Mouse (Mus musculus): ENCODE data around the gene Insig1. TPM values are rescaled to one million over a fixed set of nuclear protein-coding genes. Genes with fewer than 3 reads are reported as not detected.

Gene Insig1
- polyA plus RNA-seq, 1 experiment, result not detected

DNA sequence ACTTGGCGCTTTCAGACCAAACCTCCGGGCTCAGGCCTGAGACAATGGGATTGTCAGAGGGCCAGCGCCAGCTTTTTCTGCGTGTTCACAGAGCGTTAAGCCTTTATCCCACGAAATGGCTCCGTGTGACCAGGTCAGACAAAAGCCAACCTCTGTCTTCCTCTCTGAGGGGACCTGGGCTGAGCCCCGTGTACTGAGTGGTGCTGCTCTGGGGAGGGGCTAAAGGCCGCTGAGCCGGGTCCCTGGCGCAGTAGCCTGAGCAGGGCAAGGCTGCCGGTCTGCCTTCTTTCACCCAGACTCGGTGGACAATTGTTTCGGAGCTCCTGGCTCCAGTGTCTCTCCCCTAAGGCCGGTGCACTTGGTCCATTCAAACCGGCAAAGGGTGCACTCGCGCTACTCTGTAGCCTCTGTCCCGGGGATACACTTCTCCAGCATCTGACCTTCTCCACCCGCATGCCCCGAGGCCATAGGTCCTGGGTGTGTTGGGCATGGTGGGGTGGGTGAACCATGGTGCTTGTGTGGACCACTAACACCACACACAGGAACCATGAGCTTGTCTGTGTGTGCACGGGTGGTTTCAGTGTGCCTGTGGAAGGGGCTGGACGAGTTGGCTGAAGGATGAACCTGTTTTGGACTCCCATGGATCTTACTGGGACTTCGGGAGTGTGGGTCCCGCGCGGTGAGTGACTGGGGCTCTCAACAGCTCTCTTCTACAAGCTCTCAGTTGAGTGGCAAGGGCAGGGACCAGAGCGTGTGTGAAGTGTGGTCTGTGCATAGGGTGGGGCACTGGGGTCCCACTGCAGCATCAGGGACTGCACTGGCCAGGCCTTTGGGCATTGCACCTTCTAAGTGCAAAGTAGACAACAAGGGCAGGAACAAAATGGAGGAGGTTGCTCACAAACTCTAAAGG, 53.4 kb downstream of the Insig1 start:
- no peak for TF ChIP-seq GATA1 (IDR thresholded peaks at IDR 0.05; ENCODE audit: low read length)

Other genes starting within 250 kb of the Insig1 start
- gene Htr5a, start 229.2 kb upstream of the Insig1 start, polyA plus RNA-seq (2012), result not detected in 2 replicates
- not detected in 2 replicates for gene En2, start 94.3 kb downstream of the Insig1 start, polyA plus RNA-seq (2012)
- not detected in 2 replicates for gene Cnpy1, start 174.4 kb downstream of the Insig1 start, polyA plus RNA-seq (2012)
- gene Rbm33, start 245.8 kb downstream of the Insig1 start, polyA plus RNA-seq (2012), result 47.1 and 48.0 TPM in 2 replicates

Measured in G1E-ER4 (cell line).